Mouse (Mus musculus) lung, adult 2 months (tissue): ENCODE data around the gene Parp14. TPM values are rescaled to one million over a fixed set of nuclear protein-coding genes. Genes with fewer than 3 reads are reported as not detected.

Experiments used
- DNase-seq: peaks from one replicate; pipeline ENCODE4 v3.0.0; 2022
- H3K4me1 ChIP-seq: fragments of 200-500 bp; 2 replicates; pipeline ENCODE4 v1.6.1; 2011; ENCODE audit warnings: low read length; ENCODE audit not compliant: control insufficient read depth, insufficient read depth
- H3K4me3 ChIP-seq: fragments of 200-500 bp; replicated peaks from 2 replicates; pipeline ENCODE3; 2011; ENCODE audit warnings: low read depth, mild to moderate bottlenecking, control low read depth, low read length; ENCODE audit errors: extremely low read depth
- CTCF ChIP-seq: fragments of 200-500 bp; IDR thresholded peaks from 2 replicates; pipeline ENCODE4 v1.5.1; 2011; ENCODE audit warnings: mild to moderate bottlenecking, low read length, control low read depth; ENCODE audit not compliant: insufficient read depth
- POLR2A ChIP-seq: fragments of 200-500 bp; IDR thresholded peaks from 2 replicates; pipeline ENCODE4 v1.6.1; 2011; ENCODE audit warnings: low read depth, mild to moderate bottlenecking, control low read depth, low read length, borderline replicate concordance; ENCODE audit errors: extremely low read depth
- WGBS: fragments of 180-500 bp; shearing (Covaris S2); methylation state at CpG from one replicate; pipeline ENCODE4 v1.1.7; 2018; 5-methylcytosine and 5-hydroxymethylcytosine counted together
- polyA plus RNA-seq: library from polyadenylated mRNA; depleted of rRNA; stranded (reverse); fragments of >200 nt; gene quantifications from 2 replicates; pipeline ENCODE4 v1.2.3, GENCODE M21; 2012

Parp14 gene
- polyA plus RNA-seq, 1 experiment, result 10.0 TPM

DNA sequence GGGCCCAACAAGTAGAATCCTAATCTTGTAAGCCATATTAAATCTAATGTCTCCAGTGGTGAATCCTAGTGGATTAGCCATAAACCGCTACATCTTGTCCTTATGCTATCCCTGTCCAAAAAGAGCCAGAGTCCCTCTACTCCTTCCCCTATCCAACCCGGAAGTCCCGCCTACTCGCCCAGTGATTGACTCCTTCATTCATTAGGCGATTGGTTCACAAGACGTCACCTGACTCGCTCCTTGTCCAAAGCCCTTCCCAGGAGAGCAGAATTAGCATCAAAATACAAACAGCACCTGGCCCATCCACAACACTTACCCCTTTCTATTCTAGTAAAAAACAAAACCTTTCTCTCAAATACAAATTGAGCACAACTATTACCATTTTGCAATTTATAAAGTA is 41.3 kb downstream of the Parp14 start:
- DNase-seq, result no peak
- WGBS, result 41% methylated on average over 7 of the region's 7 CpGs

DNA sequence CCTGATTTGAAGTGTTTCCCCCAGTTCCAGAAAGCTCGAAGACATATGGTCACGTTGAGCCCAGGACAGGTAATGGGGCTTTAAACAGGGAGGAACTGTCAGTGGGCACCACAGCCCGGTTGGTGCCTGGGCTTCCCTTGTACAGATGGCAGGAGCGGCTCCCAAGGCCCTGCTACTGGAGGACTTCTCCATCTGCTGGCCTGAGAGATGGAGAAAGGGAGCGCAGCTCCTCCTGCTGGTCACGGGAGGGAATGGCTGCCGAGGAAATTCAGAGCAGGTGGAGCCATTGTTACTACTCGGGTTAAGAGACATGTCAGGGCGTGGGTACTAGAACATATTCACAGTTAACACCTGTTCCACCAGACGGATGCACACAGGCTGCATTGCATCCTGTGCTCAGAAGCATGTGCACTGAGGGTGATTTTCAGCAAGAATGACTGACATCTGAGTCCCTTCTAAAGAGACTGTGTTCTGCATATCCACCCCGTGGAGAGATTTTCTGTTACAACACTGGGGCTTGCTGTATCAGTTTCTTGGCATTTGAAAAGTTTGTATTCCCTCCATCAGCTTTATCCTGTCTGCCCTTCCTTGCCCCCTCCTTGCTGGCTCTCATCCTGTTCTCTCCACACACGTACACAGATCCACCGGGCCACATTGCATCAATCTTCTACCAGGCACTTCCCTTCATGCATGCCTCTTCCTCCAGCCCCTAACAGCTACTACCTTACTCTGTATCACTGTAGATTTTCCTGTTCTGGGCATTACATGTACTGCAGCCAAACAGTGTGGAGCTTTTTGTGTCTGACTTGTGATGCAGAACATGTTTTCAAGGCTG is 53.9 kb downstream of the Parp14 start:
- peak; percentile 99 for TF ChIP-seq CTCF
- no peak for TF ChIP-seq POLR2A
- WGBS, result 33% methylated on average over 13 of the region's 13 CpGs
- no peak overlapping the region for H3K4me3 ChIP-seq
- peak; percentile 82 for DNase-seq
- H3K4me1 ChIP-seq, result no peaks in the 10 kb centered on the region

More for the DNA sequence above, 41.3 kb downstream of the Parp14 start:
- no peaks in the 10 kb centered on the region for H3K4me1 ChIP-seq
- no peak for TF ChIP-seq CTCF
- TF ChIP-seq POLR2A, result no peak
- no peak overlapping the region for H3K4me3 ChIP-seq

DNA sequence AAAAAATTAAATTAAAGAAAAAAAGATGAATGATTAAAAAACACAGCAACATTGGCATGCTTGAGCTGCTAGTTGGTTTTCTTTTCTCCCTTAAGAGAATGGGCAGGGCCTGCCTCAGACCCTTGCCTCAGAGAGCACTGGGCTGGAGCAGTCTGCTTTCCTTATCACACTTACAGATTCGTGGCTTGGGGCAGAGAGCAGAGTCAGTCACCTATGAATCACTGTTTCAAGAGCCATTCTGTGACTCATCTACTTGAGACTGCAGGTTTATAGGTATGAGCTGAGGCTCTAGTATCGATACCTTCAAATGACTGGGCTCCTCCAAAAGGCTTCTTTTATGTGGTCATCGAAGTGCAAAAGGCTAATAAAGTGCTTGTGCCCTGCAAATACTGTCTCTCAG is 58.2 kb downstream of the Parp14 start:
- no peak for DNase-seq
- Histone ChIP-seq H3K4me1 (no peaks in the 10 kb centered on the region), H3K4me3 (no peak overlapping the region)
- TF ChIP-seq CTCF (no peak), POLR2A (no peak)
- 55% methylated on average over 3 of the region's 3 CpGs for WGBS

- H3K4me1 ChIP-seq, result no peaks in the 10 kb centered on the region
- WGBS, result 94% methylated on average over 2 of the region's 2 CpGs
- no peak for DNase-seq
- no peak overlapping the region for H3K4me3 ChIP-seq
- TF ChIP-seq CTCF (no peak), POLR2A (no peak)
These were observed 62.5 kb downstream of the Parp14 start for GRCm38 (mm10) chr16:35808838-35809237.

- Histone ChIP-seq H3K4me3 (no peak overlapping the region), H3K4me1 (no peaks in the 10 kb centered on the region)
- DNase-seq, result no peak
- TF ChIP-seq CTCF, result no peak
- no peak for TF ChIP-seq POLR2A
- WGBS, result 87% methylated on average over 4 of the region's 4 CpGs
These were observed 63.7 kb downstream of the Parp14 start for GRCm38 (mm10) chr16:35807663-35807992.

- Histone ChIP-seq H3K4me3 (no peak overlapping the region), H3K4me1 (no peaks in the 10 kb centered on the region)
- DNase-seq, result no peak
- TF ChIP-seq CTCF, result no peak
- no peak for TF ChIP-seq POLR2A
- 88% methylated on average over 6 of the region's 6 CpGs for WGBS
These were observed 64.2 kb downstream of the Parp14 start for GRCm38 (mm10) chr16:35806973-35807662.

DNA sequence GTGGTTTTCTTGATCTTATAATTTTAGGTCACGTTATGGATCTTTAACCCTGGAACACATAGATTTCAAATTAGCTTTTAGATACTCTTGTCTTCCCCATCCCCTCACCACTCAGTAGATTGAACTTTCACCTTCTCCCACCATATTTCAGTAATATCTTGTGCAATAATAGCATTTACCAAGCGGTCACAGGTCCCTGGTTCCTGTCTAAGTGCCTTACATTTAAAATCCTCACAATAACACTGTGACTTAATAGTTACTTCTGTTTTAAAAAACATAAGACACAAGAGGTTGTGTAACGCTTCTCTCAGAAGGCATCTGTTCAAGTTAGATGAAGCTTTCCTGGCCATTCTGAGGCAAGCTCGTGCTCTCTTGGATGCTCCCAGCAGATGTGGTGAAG is 67.6 kb downstream of the Parp14 start:
- DNase-seq, result no peak
- no peak overlapping the region for H3K4me3 ChIP-seq
- WGBS, result 91% methylated on average over 4 of the region's 4 CpGs
- no peak for TF ChIP-seq POLR2A
- TF ChIP-seq CTCF, result no peak
- H3K4me1 ChIP-seq, result no peaks in the 10 kb centered on the region

- Histone ChIP-seq H3K4me3 (no peak overlapping the region), H3K4me1 (no peaks in the 10 kb centered on the region)
- no peak for TF ChIP-seq POLR2A
- TF ChIP-seq CTCF, result no peak
- no peak for DNase-seq
- WGBS, result 85% methylated on average over 7 of the region's 7 CpGs
These were observed 69.2 kb downstream of the Parp14 start for GRCm38 (mm10) chr16:35802163-35802562.

DNA sequence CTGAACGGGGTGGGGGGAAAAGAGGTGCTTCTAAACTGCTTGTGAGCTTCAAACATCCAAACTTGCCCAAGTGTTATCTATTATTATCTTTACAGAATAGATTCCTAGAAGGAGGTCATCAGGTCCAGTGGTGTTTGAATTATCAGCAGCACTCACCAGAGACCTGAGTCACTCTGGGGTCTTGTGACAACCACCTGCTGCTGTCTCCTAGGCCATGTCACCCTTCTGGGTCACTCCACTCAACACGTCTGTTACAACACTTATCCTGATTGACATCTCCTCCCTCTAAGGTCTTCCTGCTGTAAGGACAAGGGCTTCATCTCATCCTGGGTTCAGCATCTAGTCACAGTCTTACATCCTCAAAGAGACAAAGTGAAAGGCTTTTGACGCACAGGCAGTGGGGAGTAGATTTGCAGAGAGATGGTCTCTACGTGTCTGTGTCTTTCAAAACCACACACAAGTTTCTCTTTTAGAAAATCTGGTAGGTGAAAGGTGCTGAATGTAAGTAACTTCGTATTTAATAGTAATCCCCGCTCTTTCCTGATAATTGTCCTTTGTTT is 79.3 kb downstream of the Parp14 start:
- no peak for DNase-seq
- Histone ChIP-seq H3K4me1 (no peaks in the 10 kb centered on the region), H3K4me3 (no peak overlapping the region)
- WGBS, result 80% methylated on average over 6 of the region's 6 CpGs
- TF ChIP-seq CTCF (no peak), POLR2A (no peak)

DNA sequence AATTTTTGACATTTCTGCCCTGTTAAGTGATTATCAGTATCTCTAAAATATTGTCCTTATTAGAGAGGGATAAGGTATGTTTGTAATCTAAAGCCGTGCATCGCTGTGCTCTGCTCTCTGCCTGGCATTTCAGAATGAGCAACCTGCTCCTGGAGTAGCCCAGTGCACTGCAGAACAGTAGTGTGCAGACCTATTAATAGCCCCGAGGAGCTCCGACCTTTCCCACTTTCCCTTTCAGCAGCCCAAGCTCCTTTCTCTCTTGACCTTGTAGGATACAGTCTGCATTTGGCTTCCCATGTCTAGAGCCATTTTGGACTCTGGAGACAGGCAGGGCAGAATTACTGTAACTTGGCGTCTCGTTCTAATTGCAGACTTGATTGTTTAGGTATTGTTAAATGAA is 83.0 kb downstream of the Parp14 start:
- no peak for DNase-seq
- Histone ChIP-seq H3K4me1 (no peaks in the 10 kb centered on the region), H3K4me3 (no peak overlapping the region)
- TF ChIP-seq POLR2A, result no peak
- no peak for TF ChIP-seq CTCF
- WGBS, result 88% methylated on average over 6 of the region's 6 CpGs
